Mouse (Mus musculus) erythroblast, embryonic 14.5 days (primary cell): ENCODE data around the gene Il17re.

ENCODE experiments used
- GATA1 ChIP-seq: IDR thresholded peaks from 2 replicates; pipeline ENCODE4 v1.6.1; 2012; ENCODE audit warnings: low read length, inconsistent platforms, mixed read lengths
- TAL1 ChIP-seq: IDR thresholded peaks from 3 replicates; pipeline ENCODE4 v1.6.1; 2012; ENCODE audit warnings: low read length, inconsistent platforms, mixed read lengths

GRCm38 (mm10) chr6:113473246-113473645, 15.0 kb downstream of the Il17re start:
- TF ChIP-seq GATA1 (no peak), TAL1 (no peak)
